Mouse (Mus musculus) limb, embryonic 14.5 days (tissue): ENCODE measurements around the gene Efna5. TPM values are rescaled to one million over a fixed set of nuclear protein-coding genes. Genes with fewer than 3 reads are reported as not detected.

Experiments used
- ATAC-seq: fragments of 200-750 bp; cut with Nextera tagmentation; 2 replicates; pipeline ENCODE4 v1.8.0; 2017; ENCODE audit warnings: low read depth, moderate number of reproducible peaks, moderate TSS enrichment; ENCODE audit not compliant: low FRiP score
- DNase-seq: peaks from one replicate; pipeline ENCODE4 v3.0.0-alpha.2; 2015; ENCODE audit warnings: low spot score
- H3K27ac ChIP-seq: fragments of 300-500 bp; sonication (generic); replicated peaks from 2 replicates; pipeline ENCODE4 v1.5.1; 2014; ENCODE audit warnings: low read depth, mild to moderate bottlenecking, low read length, moderate library complexity, mixed read lengths
- H3K27me3 ChIP-seq: fragments of 300-500 bp; sonication (generic); 2 replicates; pipeline ENCODE4 v1.6.1; 2014; ENCODE audit warnings: low read length, mixed read lengths; ENCODE audit not compliant: control insufficient read depth, insufficient read depth
- H3K36me3 ChIP-seq: fragments of 300-500 bp; sonication (generic); 2 replicates; pipeline ENCODE4 v1.6.1; 2014; ENCODE audit warnings: mild to moderate bottlenecking, low read length, moderate library complexity, mixed read lengths; ENCODE audit not compliant: control insufficient read depth, insufficient read depth
- H3K4me1 ChIP-seq: fragments of 300-500 bp; sonication (generic); 2 replicates; pipeline ENCODE4 v1.6.1; 2014; ENCODE audit warnings: antibody characterized with exemption, low read length, mixed read lengths; ENCODE audit not compliant: control insufficient read depth, insufficient read depth
- H3K4me2 ChIP-seq: fragments of 300-500 bp; sonication (generic); replicated peaks from 2 replicates; pipeline ENCODE4 v1.6.1; 2014; ENCODE audit warnings: low read depth, mild to moderate bottlenecking, low read length, moderate library complexity; ENCODE audit not compliant: severe bottlenecking
- H3K4me3 ChIP-seq: fragments of 300-500 bp; sonication (generic); replicated peaks from 2 replicates; pipeline ENCODE4 v1.5.1; 2014; ENCODE audit warnings: low read length
- H3K9ac ChIP-seq: fragments of 300-500 bp; sonication (generic); 2 replicates; pipeline ENCODE4 v1.6.1; 2014; ENCODE audit warnings: mild to moderate bottlenecking, low read depth, low read length, moderate library complexity; ENCODE audit not compliant: severe bottlenecking
- H3K9me3 ChIP-seq: fragments of 300-500 bp; sonication (generic); 2 replicates; pipeline ENCODE4 v1.6.1; 2016; ENCODE audit warnings: low read length; ENCODE audit not compliant: control insufficient read depth
- POLR2A ChIP-seq: fragments of 200-500 bp; IDR thresholded peaks from 2 replicates; pipeline ENCODE4 v1.8.0; 2012; ENCODE audit warnings: inconsistent platforms, mild to moderate bottlenecking, moderate library complexity, borderline replicate concordance; ENCODE audit not compliant: insufficient read depth, insufficient read length; ENCODE audit errors: extremely low read depth
- WGBS: fragments of 180-500 bp; shearing (Covaris S2); extraction: QIAGEN DNeasy Blood & Tissue Kit; methylation state at CpG from one replicate; pipeline ENCODE4 v1.1.7; 2014; 5-methylcytosine and 5-hydroxymethylcytosine counted together
- polyA plus RNA-seq, 2 experiments: library from polyadenylated mRNA; depleted of rRNA in 1 of 2; stranded (reverse) in 1 of 2; unstranded in 1 of 2; fragments of >200 nt; fragmentation: Nextera tagmentation in 1 of 2; extraction: Ambion mirVana in 1 of 2; gene quantifications; 2 replicates each; pipeline versions ENCODE4 v1.2.1 to v1.2.3; 2012 to 2014

The Efna5 gene
- polyA plus RNA-seq, 2 experiments: 22.8 to 64.8 TPM

- Histone ChIP-seq H3K27me3 (no peaks in the 10 kb centered on the region), H3K9ac (no peak overlapping the region), H3K4me2 (no peak overlapping the region), H3K4me3 (no peak overlapping the region), H3K9me3 (no peaks in the 10 kb centered on the region), H3K36me3 (no peaks in the 10 kb centered on the region; the same call in 1 of the 2 replicates), H3K4me1 (peaks cover 6% of the 10 kb centered on the region), H3K27ac (no peak overlapping the region)
- DNase-seq (no peak), ATAC-seq (no peak)
- 86% methylated on average over 2 of the region's 2 CpGs for WGBS
- TF ChIP-seq POLR2A: no peak
These were observed 125.5 kb downstream of the Efna5 start for GRCm38 (mm10) chr17:62755635-62756034.

- no peaks in the 10 kb centered on the region for H3K27me3 ChIP-seq
- no peaks in the 10 kb centered on the region for H3K4me1 ChIP-seq
- no peak for ATAC-seq
- no peak overlapping the region for H3K27ac ChIP-seq
- H3K4me2 ChIP-seq: no peak overlapping the region
- no peak for TF ChIP-seq POLR2A
- H3K9me3 ChIP-seq: no peaks in the 10 kb centered on the region
- H3K36me3 ChIP-seq: no peaks in the 10 kb centered on the region; the same call in 1 of the 2 replicates
- no peak for DNase-seq
- no peak overlapping the region for H3K9ac ChIP-seq
- WGBS: 89% methylated on average over 4 of the region's 4 CpGs
- H3K4me3 ChIP-seq: no peak overlapping the region
These were observed 126.5 kb downstream of the Efna5 start for GRCm38 (mm10) chr17:62754638-62755037.

GRCm38 (mm10) chr17:62752381-62752889, 128.7 kb downstream of the Efna5 start:
- Histone ChIP-seq H3K4me1 (peaks cover 9% of the 10 kb centered on the region; the same call in 1 of the 2 replicates), H3K27ac (no peak overlapping the region), H3K4me2 (no peak overlapping the region), H3K9me3 (no peaks in the 10 kb centered on the region), H3K9ac (no peak overlapping the region), H3K4me3 (no peak overlapping the region), H3K27me3 (no peaks in the 10 kb centered on the region), H3K36me3 (no peaks in the 10 kb centered on the region)
- DNase-seq (no peak), ATAC-seq (no peak)
- no peak for TF ChIP-seq POLR2A
- WGBS: 46% methylated on average over 2 of the region's 2 CpGs

- Histone ChIP-seq H3K4me1 (peaks cover 9% of the 10 kb centered on the region; the same call in 1 of the 2 replicates), H3K27ac (no peak overlapping the region), H3K4me2 (no peak overlapping the region), H3K27me3 (no peaks in the 10 kb centered on the region), H3K9ac (no peak overlapping the region), H3K36me3 (no peaks in the 10 kb centered on the region), H3K4me3 (no peak overlapping the region), H3K9me3 (no peaks in the 10 kb centered on the region)
- no peak for ATAC-seq
- DNase-seq: no peak
- no peak for TF ChIP-seq POLR2A
- 73% methylated on average over 3 of the region's 3 CpGs for WGBS
These were observed 130.5 kb downstream of the Efna5 start for GRCm38 (mm10) chr17:62750647-62751046.

GRCm38 (mm10) chr17:62748803-62749619, 132.1 kb downstream of the Efna5 start:
- no peak overlapping the region for H3K9ac ChIP-seq
- no peak for DNase-seq

More at GRCm38 (mm10) chr17:62748803-62749619, 132.1 kb downstream of the Efna5 start:
- Histone ChIP-seq H3K9me3 (no peaks in the 10 kb centered on the region), H3K4me3 (no peak overlapping the region), H3K4me1 (peaks cover 9% of the 10 kb centered on the region; the same call in 1 of the 2 replicates), H3K27me3 (no peaks in the 10 kb centered on the region), H3K27ac (no peak overlapping the region), H3K4me2 (no peak overlapping the region), H3K36me3 (no peaks in the 10 kb centered on the region)
- ATAC-seq: no peak
- no peak for TF ChIP-seq POLR2A
- 65% methylated on average over 16 of the region's 16 CpGs for WGBS
